Mouse (Mus musculus): ENCODE measurements around the gene Cer1.

GRCm38 (mm10) chr4:82879152-82879551 lies 5.8 kb downstream of the Cer1 start:
- no peak for TF ChIP-seq MAX (IDR thresholded peaks at IDR 0.05)
- TF ChIP-seq CTCF (IDR thresholded peaks at IDR 0.05; ENCODE audit: control insufficient read depth, insufficient read depth, insufficient read length), result no peak
- TF ChIP-seq USF1 (IDR thresholded peaks at IDR 0.05; ENCODE audit: low read depth), result no peak
- TF ChIP-seq MYOD1 (IDR thresholded peaks at IDR 0.05; ENCODE audit: control insufficient read depth, insufficient read length, low read depth), result no peak
- no peak for TF ChIP-seq FOSL1 (IDR thresholded peaks at IDR 0.05; ENCODE audit: insufficient read depth, low read length, poor library complexity, severe bottlenecking)
- no peak for TF ChIP-seq MYOG (IDR thresholded peaks at IDR 0.05; ENCODE audit: control insufficient read depth, extremely low read depth, insufficient read length)
- TF ChIP-seq CEBPB (IDR thresholded peaks at IDR 0.05; ENCODE audit: low read depth), result no peak
